Mouse (Mus musculus): ENCODE measurements around the gene Ndufv3. TPM values are rescaled to one million over a fixed set of nuclear protein-coding genes. Genes with fewer than 3 reads are reported as not detected.

Ndufv3 gene
- polyA plus RNA-seq, 1 experiment from 2014 or later: 206 TPM

DNA sequence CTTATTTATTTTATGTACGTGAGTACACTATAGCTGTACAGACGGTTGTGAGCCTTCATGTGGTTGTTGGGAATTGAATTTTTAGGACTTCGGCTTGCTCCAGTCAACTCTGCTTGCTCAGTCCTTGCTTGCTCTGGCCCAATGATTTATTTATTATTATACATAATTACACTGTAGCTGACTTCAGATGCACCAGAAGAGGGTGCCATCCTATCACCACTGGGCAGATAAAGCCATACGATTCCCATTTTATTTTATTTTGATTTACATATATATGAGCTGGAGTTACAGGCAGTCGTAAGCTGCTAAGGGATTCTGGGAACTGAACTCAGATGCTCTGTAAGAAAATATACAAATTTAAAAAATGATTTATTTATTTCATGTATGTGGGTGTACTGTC, 51.8 kb downstream of the Ndufv3 start:
- H3K4me3 ChIP-seq (ENCODE audit: low read depth, low read length): no peak overlapping the region
- H3K4me2 ChIP-seq (ENCODE audit: low read depth, low read length): no peak overlapping the region
- no peak for ATAC-seq (replicated peaks; ENCODE audit: insufficient number of reproducible peaks, low FRiP score, low TSS enrichment, low read depth)
- no peak overlapping the region for H3K27ac ChIP-seq (replicated peaks; ENCODE audit: low read depth, low read length)
- no peaks in the 10 kb centered on the region for H3K9me3 ChIP-seq (replicated peaks; ENCODE audit: control insufficient read depth, low read length)
- DNase-seq (ENCODE audit: low spot score): no peak
- no peaks in the 10 kb centered on the region; the same call in 1 of the 2 replicates for H3K36me3 ChIP-seq (replicated peaks; ENCODE audit: control insufficient read depth, insufficient read depth, low read depth, low read length)
- H3K9ac ChIP-seq (replicated peaks; ENCODE audit: low read length): no peak overlapping the region
- H3K4me1 ChIP-seq (ENCODE audit: control insufficient read depth, insufficient read depth, low read length): no peaks in the 10 kb centered on the region
- 91% methylated on average over 5 of the region's 5 CpGs for WGBS
- H3K27me3 ChIP-seq (ENCODE audit: control insufficient read depth, insufficient read depth, low read length): no peaks in the 10 kb centered on the region

DNA sequence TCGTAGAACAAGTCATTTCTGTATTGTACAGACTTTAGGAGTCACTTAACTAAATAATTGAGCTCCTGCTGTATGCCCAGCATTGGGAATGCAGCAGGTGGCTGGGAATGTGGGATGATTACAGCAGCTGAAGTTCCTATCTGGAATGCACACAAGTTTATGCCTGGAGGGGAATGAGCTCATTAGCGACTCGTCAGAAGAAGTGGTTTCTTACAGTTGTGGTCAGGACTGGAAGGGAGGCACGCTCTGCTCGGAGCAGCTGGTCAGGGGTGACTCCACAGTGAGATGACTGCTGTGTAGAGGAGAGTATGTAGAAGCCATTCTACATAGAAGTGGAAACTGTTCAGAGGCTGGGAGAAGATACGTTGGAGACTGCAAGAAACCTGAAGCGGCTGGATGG, 54.7 kb downstream of the Ndufv3 start:
- Histone ChIP-seq H3K4me3 (ENCODE audit: low read depth, low read length) (no peak overlapping the region), H3K9me3 (replicated peaks; ENCODE audit: control insufficient read depth, low read length) (no peaks in the 10 kb centered on the region), H3K9ac (replicated peaks; ENCODE audit: low read length) (no peak overlapping the region), H3K4me1 (ENCODE audit: control insufficient read depth, insufficient read depth, low read length) (no peaks in the 10 kb centered on the region), H3K27ac (replicated peaks; ENCODE audit: low read depth, low read length) (no peak overlapping the region), H3K36me3 (replicated peaks; ENCODE audit: control insufficient read depth, insufficient read depth, low read depth, low read length) (no peaks in the 10 kb centered on the region), H3K27me3 (ENCODE audit: control insufficient read depth, insufficient read depth, low read length) (no peaks in the 10 kb centered on the region), H3K4me2 (ENCODE audit: low read depth, low read length) (no peak overlapping the region)
- no peak for ATAC-seq (replicated peaks; ENCODE audit: insufficient number of reproducible peaks, low FRiP score, low TSS enrichment, low read depth)
- WGBS: 75% methylated on average over 7 of the region's 7 CpGs
- no peak for DNase-seq (ENCODE audit: low spot score)

- H3K4me3 ChIP-seq (ENCODE audit: low read depth, low read length): no peak overlapping the region
- no peak for ATAC-seq (replicated peaks; ENCODE audit: insufficient number of reproducible peaks, low FRiP score, low TSS enrichment, low read depth)
- no peaks in the 10 kb centered on the region for H3K27me3 ChIP-seq (ENCODE audit: control insufficient read depth, insufficient read depth, low read length)
- no peak overlapping the region for H3K27ac ChIP-seq (replicated peaks; ENCODE audit: low read depth, low read length)
- no peak overlapping the region for H3K4me2 ChIP-seq (ENCODE audit: low read depth, low read length)
- no peaks in the 10 kb centered on the region for H3K36me3 ChIP-seq (replicated peaks; ENCODE audit: control insufficient read depth, insufficient read depth, low read depth, low read length)
- no peaks in the 10 kb centered on the region for H3K4me1 ChIP-seq (ENCODE audit: control insufficient read depth, insufficient read depth, low read length)
- no peak for DNase-seq (ENCODE audit: low spot score)
- no peaks in the 10 kb centered on the region for H3K9me3 ChIP-seq (replicated peaks; ENCODE audit: control insufficient read depth, low read length)
- H3K9ac ChIP-seq (replicated peaks; ENCODE audit: low read length): no peak overlapping the region
- 86% methylated on average over 10 of the region's 10 CpGs for WGBS
These were observed 56.7 kb downstream of the Ndufv3 start for GRCm38 (mm10) chr17:31576394-31577175.

GRCm38 (mm10) chr17:31580344-31580743, 60.4 kb downstream of the Ndufv3 start:
- Histone ChIP-seq H3K4me1 (ENCODE audit: control insufficient read depth, insufficient read depth, low read length) (no peaks in the 10 kb centered on the region), H3K27ac (replicated peaks; ENCODE audit: low read depth, low read length) (no peak overlapping the region), H3K4me2 (ENCODE audit: low read depth, low read length) (no peak overlapping the region), H3K9ac (replicated peaks; ENCODE audit: low read length) (no peak overlapping the region), H3K4me3 (ENCODE audit: low read depth, low read length) (no peak overlapping the region), H3K9me3 (replicated peaks; ENCODE audit: control insufficient read depth, low read length) (no peaks in the 10 kb centered on the region), H3K36me3 (replicated peaks; ENCODE audit: control insufficient read depth, insufficient read depth, low read depth, low read length) (no peaks in the 10 kb centered on the region), H3K27me3 (ENCODE audit: control insufficient read depth, insufficient read depth, low read length) (no peaks in the 10 kb centered on the region)
- 67% methylated on average over 3 of the region's 3 CpGs for WGBS
- no peak; the same call in 1 of the 2 replicates for ATAC-seq (replicated peaks; ENCODE audit: insufficient number of reproducible peaks, low FRiP score, low TSS enrichment, low read depth)
- no peak for DNase-seq (ENCODE audit: low spot score)

Small RNA genes within 50 kb of the gene (microRNA-seq; reads per million reads assigned to microRNA genes)
- not detected for gene Gm24970 (ENCODE audit: borderline number of aligned reads)

Other genes with a start within 250 kb of the Ndufv3 start
- gene Rsph1, start 242.7 kb upstream of the Ndufv3 start, polyA plus RNA-seq (2014; fragmentation: Nextera tagmentation; extraction: Ambion mirVana): 0.66 and 0.76 TPM in 2 replicates
- gene Slc37a1, start 233.3 kb upstream of the Ndufv3 start, polyA plus RNA-seq (2014; fragmentation: Nextera tagmentation; extraction: Ambion mirVana): 1.8 and 2.4 TPM in 2 replicates
- 25.7 and 26.6 TPM in 2 replicates for gene Pde9a, start 133.9 kb upstream of the Ndufv3 start, polyA plus RNA-seq (2014; fragmentation: Nextera tagmentation; extraction: Ambion mirVana)
- gene Wdr4, start 135 bp upstream of the Ndufv3 start, polyA plus RNA-seq (2014; fragmentation: Nextera tagmentation; extraction: Ambion mirVana): 34.6 and 37.2 TPM in 2 replicates
- gene Pknox1, start 44.6 kb downstream of the Ndufv3 start, polyA plus RNA-seq (2014; fragmentation: Nextera tagmentation; extraction: Ambion mirVana): 24.2 and 27.9 TPM in 2 replicates
- gene Cbs, start 117.1 kb downstream of the Ndufv3 start, polyA plus RNA-seq (2014; fragmentation: Nextera tagmentation; extraction: Ambion mirVana): 1.5 and 2.5 TPM in 2 replicates
- 206 and 225 TPM in 2 replicates for gene U2af1, start 138.8 kb downstream of the Ndufv3 start, polyA plus RNA-seq (2014; fragmentation: Nextera tagmentation; extraction: Ambion mirVana)
- 20.9 and 184 TPM in 2 replicates for gene Cryaa, start 157.7 kb downstream of the Ndufv3 start, polyA plus RNA-seq (2014; fragmentation: Nextera tagmentation; extraction: Ambion mirVana)